Mouse (Mus musculus): ENCODE data around the gene Rhag. TPM values are rescaled to one million over a fixed set of nuclear protein-coding genes. Genes with fewer than 3 reads are reported as not detected.

Gene Rhag
- 0.47 TPM for total RNA-seq (2023)

GRCm38 (mm10) chr17:40810934-40811333 lies at the start of gene Rhag:
Gene Rhag (plus strand): TSS chr17:40811126.

DNA sequence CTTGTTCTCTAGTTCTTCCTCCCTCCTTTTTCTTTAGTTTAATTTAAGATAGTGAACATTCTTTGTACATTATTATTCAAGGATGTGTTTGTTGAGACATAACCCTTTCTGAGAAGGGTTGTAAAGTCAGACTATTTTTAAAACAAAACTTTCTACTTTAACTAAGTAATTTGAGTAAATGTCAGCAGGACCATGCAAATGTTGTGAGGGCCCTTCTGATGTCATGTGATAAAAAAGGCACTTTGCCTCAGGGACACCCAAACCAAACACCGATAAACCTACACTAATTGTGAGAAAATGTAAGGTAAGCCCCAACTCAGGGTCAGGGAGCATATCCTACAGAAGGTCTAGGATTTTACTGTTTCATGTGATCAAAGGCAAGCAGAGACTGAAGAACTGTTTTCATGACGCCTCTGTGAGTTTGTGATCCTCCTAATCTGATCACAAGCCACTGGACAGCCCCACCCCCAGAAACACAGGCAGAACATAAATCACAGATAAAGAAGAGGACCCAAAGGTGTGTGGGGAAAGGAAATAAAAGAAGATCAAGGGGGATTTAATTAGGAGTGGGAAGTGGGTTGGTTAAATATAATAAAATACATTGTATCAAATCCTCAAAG lies 3.9 kb upstream of the Rhag start, which contains the start of gene Crisp2:
Gene Crisp2 (minus strand): TSS at position 51 of the 620 bp plus-strand sequence.

DNA sequence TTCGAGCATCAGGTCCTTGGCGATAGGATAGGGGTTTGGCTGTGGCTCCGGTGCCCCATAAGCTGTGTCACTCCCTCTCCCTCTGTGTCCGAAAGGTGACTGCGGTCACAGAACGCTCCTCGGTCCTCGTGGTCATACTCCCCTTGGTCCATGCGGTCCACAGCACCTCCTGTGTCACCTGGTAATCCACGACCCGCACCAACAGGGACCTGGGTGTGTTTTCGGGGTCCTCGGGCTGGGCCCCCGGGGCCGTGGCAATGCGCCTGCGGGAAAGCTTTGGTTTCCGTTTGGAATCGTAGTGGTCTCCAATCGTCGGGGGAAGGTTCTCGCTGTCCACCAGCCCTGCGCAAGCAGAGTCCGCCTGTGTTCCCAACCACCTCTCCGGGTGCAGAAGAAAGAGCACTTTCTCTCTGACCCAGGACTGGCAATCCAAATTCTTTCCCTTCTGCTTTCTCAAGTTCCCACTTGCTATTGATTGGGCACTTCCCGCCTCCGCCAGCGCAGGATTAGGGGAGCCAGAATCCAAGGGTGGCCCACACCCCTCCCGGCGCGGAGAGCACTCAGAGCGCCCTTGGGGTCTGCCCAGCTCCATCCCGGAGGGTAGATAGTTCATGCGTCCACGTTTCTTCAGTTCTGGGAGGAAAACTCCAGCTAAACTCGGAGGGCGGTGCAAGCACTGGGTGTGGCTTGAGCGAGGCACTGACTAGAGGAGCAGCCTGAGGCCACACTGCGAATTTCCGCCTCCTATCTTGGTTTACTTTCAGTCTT lies 69.2 kb downstream of the Rhag start, which contains the start of gene 9130008F23Rik:
Gene 9130008F23Rik (minus strand): TSS at position 636 of the 768 bp plus-strand sequence.

Other genes with a start within 250 kb of the Rhag start
- gene Esp6, start 249.6 kb upstream of the Rhag start, total RNA-seq (2023) = not detected
- not detected for gene Esp4, start 212.5 kb upstream of the Rhag start, total RNA-seq (2023)
- gene Esp3, start 179.1 kb upstream of the Rhag start, total RNA-seq (2023) = not detected
- not detected for gene Esp1, start 84.0 kb upstream of the Rhag start, total RNA-seq (2023)
- not detected for gene Crisp2, start 4.1 kb upstream of the Rhag start, total RNA-seq (2023)
- gene 9130008F23Rik, start 69.4 kb downstream of the Rhag start, total RNA-seq (2023) = not detected
- gene Glyatl3, start 103.2 kb downstream of the Rhag start, total RNA-seq (2023) = not detected
- 10.0 TPM for gene Mut, start 123.6 kb downstream of the Rhag start, total RNA-seq (2023)
- gene Cenpq, start 123.9 kb downstream of the Rhag start, total RNA-seq (2023) = 39.0 TPM